Mouse (Mus musculus) midbrain, embryonic 16.5 days (tissue): ENCODE measurements around the gene Spsb4. TPM values are rescaled to one million over a fixed set of nuclear protein-coding genes. Genes with fewer than 3 reads are reported as not detected.

ENCODE experiments used
- ATAC-seq: fragments of 200-750 bp; cut with Nextera tagmentation; 2 replicates; pipeline ENCODE4 v1.8.0; 2017; ENCODE audit warnings: moderate TSS enrichment
- H3K27ac ChIP-seq: fragments of 300-500 bp; sonication (generic); 2 replicates; pipeline ENCODE4 v1.5.1; 2014; ENCODE audit warnings: mild to moderate bottlenecking, low read length, mixed read lengths
- H3K27me3 ChIP-seq: fragments of 300-500 bp; sonication (generic); 2 replicates; pipeline ENCODE4 v1.6.1; 2014; ENCODE audit warnings: low read depth, low read length, mixed read lengths; ENCODE audit not compliant: control insufficient read depth, insufficient read depth
- H3K36me3 ChIP-seq: fragments of 300-500 bp; sonication (generic); 2 replicates; pipeline ENCODE4 v1.6.1; 2014; ENCODE audit warnings: mild to moderate bottlenecking, low read length, moderate library complexity, mixed read lengths; ENCODE audit not compliant: control insufficient read depth, insufficient read depth
- H3K4me1 ChIP-seq: fragments of 300-500 bp; sonication (generic); 2 replicates; pipeline ENCODE4 v1.6.1; 2014; ENCODE audit warnings: mild to moderate bottlenecking, low read length, mixed read lengths; ENCODE audit not compliant: control insufficient read depth, insufficient read depth
- H3K4me2 ChIP-seq: fragments of 300-500 bp; sonication (generic); 2 replicates; pipeline ENCODE4 v1.6.1; 2014; ENCODE audit warnings: mild to moderate bottlenecking, low read length, mixed read lengths
- H3K4me3 ChIP-seq: fragments of 300-500 bp; sonication (generic); 2 replicates; pipeline ENCODE4 v1.5.1; 2014; ENCODE audit warnings: low read depth, mild to moderate bottlenecking, low read length, moderate library complexity, mixed read lengths
- H3K9ac ChIP-seq: fragments of 300-500 bp; sonication (generic); 2 replicates; pipeline ENCODE4 v1.6.1; 2014; ENCODE audit warnings: low read depth, low read length, mixed read lengths
- H3K9me3 ChIP-seq: fragments of 300-500 bp; sonication (generic); replicated peaks from 2 replicates; pipeline ENCODE4 v1.6.1; 2014; ENCODE audit warnings: mild to moderate bottlenecking, low read length, mixed read lengths; ENCODE audit not compliant: control insufficient read depth, poor library complexity, severe bottlenecking
- WGBS: fragments of 180-500 bp; shearing (Covaris S2); extraction: QIAGEN DNeasy Blood & Tissue Kit; methylation state at CpG from one replicate; pipeline ENCODE4 v1.1.7; 2014; 5-methylcytosine and 5-hydroxymethylcytosine counted together
- polyA plus RNA-seq: library from polyadenylated mRNA; unstranded; fragments of >200 nt; fragmentation: Nextera tagmentation; extraction: Ambion mirVana; gene quantifications from 2 replicates; pipeline ENCODE4 v1.2.1, GENCODE M21; 2015

Gene Spsb4
- polyA plus RNA-seq, 1 experiment from 2014 or later: 23.5 TPM

DNA sequence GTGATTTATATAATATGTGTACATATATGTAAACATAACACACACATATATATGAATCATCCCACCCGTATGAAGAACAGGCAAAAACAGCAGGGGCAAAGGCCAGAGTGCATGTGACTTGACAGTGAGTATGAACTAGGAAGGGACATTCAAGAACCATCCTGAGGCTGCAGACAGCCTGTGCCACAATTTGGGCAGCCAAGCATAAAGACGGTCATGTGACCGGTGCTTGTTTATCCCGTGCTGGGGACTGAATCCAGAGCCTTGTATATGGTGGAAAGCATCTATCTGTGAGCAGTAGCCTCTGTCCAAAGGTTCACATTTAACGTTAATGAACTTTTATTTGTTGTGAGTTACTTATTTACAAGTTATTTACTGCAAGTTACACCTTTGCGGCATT, 103.8 kb downstream of the Spsb4 start:
- Histone ChIP-seq H3K36me3 (no peaks in the 10 kb centered on the region), H3K27ac (no peak overlapping the region), H3K27me3 (no peaks in the 10 kb centered on the region), H3K9ac (no peak overlapping the region), H3K4me1 (peaks cover 5% of the 10 kb centered on the region; the same call in 1 of the 2 replicates), H3K4me2 (no peak overlapping the region), H3K9me3 (no peaks in the 10 kb centered on the region), H3K4me3 (no peak overlapping the region)
- no peak for ATAC-seq
- 73% methylated on average over 6 of the region's 6 CpGs for WGBS

DNA sequence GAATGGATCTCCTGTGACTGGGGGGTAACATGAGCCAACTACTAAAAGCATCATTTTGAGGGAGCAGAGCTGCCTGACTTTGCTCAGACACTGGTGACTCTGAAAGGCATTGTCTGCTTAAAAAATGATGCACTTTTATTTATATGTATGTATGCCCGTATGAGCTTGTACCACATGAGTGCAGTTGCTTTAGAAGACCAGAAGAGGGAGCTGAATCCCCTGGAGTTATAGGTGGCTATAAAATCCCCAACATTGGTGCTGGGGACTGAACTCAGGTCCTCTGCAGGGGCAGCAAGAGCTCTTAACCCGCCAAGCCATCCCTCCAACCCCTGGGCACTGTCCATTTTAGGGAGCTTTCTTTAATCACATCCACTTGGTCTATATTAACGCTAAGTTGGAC, 104.6 kb downstream of the Spsb4 start:
- Histone ChIP-seq H3K4me3 (no peak overlapping the region), H3K27ac (no peak overlapping the region), H3K4me1 (peaks cover 5% of the 10 kb centered on the region; the same call in 1 of the 2 replicates), H3K4me2 (no peak overlapping the region), H3K9me3 (no peaks in the 10 kb centered on the region), H3K9ac (no peak overlapping the region), H3K27me3 (no peaks in the 10 kb centered on the region), H3K36me3 (no peaks in the 10 kb centered on the region)
- ATAC-seq: no peak
- 89% methylated on average over 3 of the region's 3 CpGs for WGBS

DNA sequence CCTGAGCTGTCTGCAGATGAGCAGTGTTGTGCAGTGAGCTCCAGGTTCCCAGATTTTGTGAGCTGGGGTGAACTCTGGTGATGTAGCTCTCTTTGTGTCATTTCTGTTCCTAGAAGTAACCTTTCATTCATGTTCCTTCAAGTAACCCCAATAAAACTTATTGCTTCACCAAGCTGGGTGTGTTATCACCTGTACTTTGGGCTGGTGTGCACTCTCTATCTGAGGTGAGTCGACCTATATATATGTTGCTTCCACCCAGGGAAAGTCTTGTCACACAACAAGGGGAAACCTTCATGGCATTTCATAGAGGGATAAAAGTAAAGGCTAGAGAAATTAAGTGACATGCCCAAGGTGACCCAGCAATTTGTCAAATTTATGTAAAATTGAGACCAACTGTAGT, 109.1 kb downstream of the Spsb4 start:
- H3K4me3 ChIP-seq: no peak overlapping the region
- 84% methylated on average over 1 of the region's 1 CpGs for WGBS

DNA sequence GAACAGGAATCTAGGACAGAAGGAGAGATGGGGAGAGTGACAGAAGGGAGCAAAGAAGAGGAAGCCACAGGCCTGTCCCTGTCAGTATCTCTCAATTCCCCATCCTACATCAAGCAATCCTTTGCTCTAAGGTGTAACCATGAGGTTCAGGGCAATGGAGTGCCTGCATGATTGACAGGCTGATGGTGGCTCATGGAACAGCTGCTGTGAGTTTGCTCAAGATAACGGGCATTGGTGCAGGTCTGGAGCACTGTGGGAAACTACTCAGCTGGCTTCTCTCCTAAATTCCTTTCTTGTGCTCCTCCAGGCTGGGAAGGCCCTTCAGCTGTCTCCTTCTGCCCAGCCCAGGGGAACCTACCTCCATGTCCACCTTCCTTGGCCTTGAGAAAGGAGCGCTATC, 109.9 kb downstream of the Spsb4 start:
- Histone ChIP-seq H3K36me3 (no peaks in the 10 kb centered on the region), H3K27me3 (no peaks in the 10 kb centered on the region), H3K9ac (no peak overlapping the region), H3K27ac (no peak overlapping the region), H3K4me3 (no peak overlapping the region), H3K4me1 (no peaks in the 10 kb centered on the region; the same call in 1 of the 2 replicates), H3K9me3 (no peaks in the 10 kb centered on the region), H3K4me2 (no peak overlapping the region)
- ATAC-seq: no peak
- 80% methylated on average over 2 of the region's 2 CpGs for WGBS

More for the DNA sequence above, 109.1 kb downstream of the Spsb4 start:
- no peak for ATAC-seq
- Histone ChIP-seq H3K4me1 (no peaks in the 10 kb centered on the region; the same call in 1 of the 2 replicates), H3K27me3 (no peaks in the 10 kb centered on the region), H3K27ac (no peak overlapping the region), H3K4me2 (no peak overlapping the region), H3K9ac (no peak overlapping the region), H3K9me3 (no peaks in the 10 kb centered on the region), H3K36me3 (no peaks in the 10 kb centered on the region)

DNA sequence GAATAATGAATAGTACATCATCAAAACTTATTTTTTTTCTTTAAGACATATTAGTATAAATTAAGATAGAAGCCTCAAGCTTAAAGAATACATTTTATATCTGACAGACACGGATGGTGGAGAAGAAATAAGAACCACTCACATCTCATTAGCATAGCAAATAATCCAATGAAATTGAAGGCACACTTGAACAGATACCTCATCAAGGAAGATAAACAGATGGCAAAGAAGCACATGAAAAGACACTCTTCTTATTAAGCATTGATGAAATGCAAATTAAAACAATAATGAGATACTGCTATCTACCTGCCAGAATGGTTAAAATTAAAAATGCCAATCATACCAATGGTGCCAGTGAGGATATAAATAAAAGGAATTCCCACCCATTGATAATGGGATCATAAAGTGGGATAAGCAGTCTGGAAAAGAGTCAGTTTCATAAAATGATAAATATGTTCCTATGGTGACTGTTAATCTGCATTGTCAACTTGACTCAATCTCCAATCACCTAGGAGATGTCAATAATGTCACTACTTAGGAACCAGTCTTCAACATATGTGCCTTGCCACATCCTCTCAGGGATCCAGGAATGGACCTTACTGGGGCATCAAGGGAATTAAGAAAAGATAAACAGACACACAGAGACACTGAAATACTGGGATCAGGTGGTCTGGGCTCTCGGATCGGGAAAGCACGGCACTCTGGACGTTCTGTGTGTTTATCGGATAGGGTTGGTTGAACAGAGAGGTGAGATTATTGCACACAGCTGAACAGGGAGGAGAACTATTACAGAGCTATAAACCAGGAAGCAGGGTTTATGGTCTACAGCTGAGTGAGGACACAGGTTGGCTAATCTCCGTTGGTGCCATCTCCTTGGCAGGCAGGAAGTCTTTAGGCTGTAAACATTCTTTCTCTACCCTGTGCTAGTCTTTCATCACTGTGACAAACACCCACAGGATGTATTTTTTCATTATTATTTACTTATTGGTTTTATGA, 114.0 kb downstream of the Spsb4 start:
- H3K9me3 ChIP-seq: no peaks in the 10 kb centered on the region
- H3K36me3 ChIP-seq: no peaks in the 10 kb centered on the region
- ATAC-seq: no peak
- no peak overlapping the region for H3K9ac ChIP-seq
- no peak overlapping the region for H3K4me2 ChIP-seq
- H3K27ac ChIP-seq: peak overlapping the region; percentile 37; the same call in 1 of the 2 replicates
- no peak overlapping the region for H3K4me3 ChIP-seq
- no peaks in the 10 kb centered on the region for H3K27me3 ChIP-seq
- H3K4me1 ChIP-seq: no peaks in the 10 kb centered on the region
- WGBS: 68% methylated on average over 7 of the region's 7 CpGs

DNA sequence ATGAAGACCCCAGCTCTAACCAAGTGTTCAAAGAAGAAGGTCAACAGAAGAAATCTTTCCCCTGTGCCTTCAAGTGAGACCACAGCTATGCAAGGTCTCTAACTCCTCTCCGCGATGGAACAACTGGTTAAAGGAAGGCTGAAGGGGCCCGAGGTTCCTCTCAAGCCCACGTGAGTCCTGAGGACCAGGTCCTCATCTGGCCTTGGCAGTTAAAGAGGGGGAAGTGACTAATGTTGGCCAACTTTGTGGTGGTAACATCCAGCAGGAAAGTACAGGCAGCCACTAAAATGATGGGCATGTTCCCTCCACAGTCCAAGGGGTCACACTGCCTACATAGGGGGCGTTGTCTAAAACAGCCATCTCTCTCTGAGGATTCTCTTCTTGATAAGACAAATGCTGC, 118.9 kb downstream of the Spsb4 start:
- Histone ChIP-seq H3K9me3 (no peaks in the 10 kb centered on the region; the same call in 1 of the 2 replicates), H3K4me2 (no peak overlapping the region), H3K27me3 (no peaks in the 10 kb centered on the region), H3K4me3 (no peak overlapping the region), H3K4me1 (no peaks in the 10 kb centered on the region), H3K36me3 (no peaks in the 10 kb centered on the region), H3K27ac (no peak overlapping the region), H3K9ac (no peak overlapping the region)
- ATAC-seq: no peak
- WGBS: 85% methylated on average over 5 of the region's 5 CpGs

DNA sequence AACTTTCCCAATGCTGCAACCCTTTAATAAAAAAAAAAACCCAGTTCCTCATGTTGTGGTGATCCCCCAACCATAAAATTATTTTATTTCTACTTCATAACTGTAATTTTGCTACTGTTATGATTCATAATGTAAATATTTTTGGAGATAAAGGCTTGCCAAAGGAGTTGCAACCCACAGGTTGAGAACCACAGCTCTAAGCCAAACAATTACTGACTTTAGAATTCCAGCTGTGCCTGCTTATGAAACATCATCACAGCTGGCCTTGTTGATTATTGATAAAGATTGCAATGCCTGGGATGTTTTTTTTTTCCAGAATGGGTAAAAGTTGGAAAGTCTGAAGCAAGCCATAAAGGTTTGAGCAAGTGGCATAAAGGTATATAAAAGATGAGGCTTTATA, 119.6 kb downstream of the Spsb4 start:
- no peaks in the 10 kb centered on the region for H3K4me1 ChIP-seq
- no peaks in the 10 kb centered on the region for H3K36me3 ChIP-seq
- no peaks in the 10 kb centered on the region for H3K27me3 ChIP-seq
- no peak for ATAC-seq
- no peak overlapping the region for H3K27ac ChIP-seq
- H3K4me3 ChIP-seq: no peak overlapping the region
- no peak overlapping the region for H3K4me2 ChIP-seq
- H3K9me3 ChIP-seq: no peaks in the 10 kb centered on the region; the same call in 1 of the 2 replicates
- no peak overlapping the region for H3K9ac ChIP-seq

DNA sequence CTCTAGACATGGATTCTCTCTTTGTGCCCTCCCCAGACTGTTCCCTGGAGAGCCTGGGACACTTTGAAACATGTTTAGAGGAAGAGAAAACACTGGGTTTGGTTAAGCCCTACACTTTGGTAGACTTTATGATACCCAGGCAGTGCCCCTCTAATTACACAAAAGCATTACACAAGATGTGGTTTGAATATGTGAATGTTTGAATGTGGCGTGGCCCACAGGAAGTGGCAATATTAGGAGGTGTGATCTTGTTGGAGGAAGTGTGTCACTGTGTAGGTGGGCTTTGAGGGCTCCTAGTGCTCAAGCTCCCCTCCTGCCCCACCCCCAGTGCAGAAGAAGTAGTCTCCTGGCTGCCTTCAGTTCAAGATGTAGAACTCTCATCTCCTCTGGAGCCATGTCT, 122.0 kb downstream of the Spsb4 start:
- Histone ChIP-seq H3K36me3 (no peaks in the 10 kb centered on the region), H3K4me2 (no peak overlapping the region), H3K27ac (no peak overlapping the region), H3K9ac (no peak overlapping the region), H3K27me3 (no peaks in the 10 kb centered on the region), H3K4me1 (peaks cover 8% of the 10 kb centered on the region; the same call in 1 of the 2 replicates), H3K4me3 (no peak overlapping the region), H3K9me3 (no peaks in the 10 kb centered on the region; the same call in 1 of the 2 replicates)
- WGBS: 92% methylated on average over 1 of the region's 1 CpGs
- ATAC-seq: no peak

DNA sequence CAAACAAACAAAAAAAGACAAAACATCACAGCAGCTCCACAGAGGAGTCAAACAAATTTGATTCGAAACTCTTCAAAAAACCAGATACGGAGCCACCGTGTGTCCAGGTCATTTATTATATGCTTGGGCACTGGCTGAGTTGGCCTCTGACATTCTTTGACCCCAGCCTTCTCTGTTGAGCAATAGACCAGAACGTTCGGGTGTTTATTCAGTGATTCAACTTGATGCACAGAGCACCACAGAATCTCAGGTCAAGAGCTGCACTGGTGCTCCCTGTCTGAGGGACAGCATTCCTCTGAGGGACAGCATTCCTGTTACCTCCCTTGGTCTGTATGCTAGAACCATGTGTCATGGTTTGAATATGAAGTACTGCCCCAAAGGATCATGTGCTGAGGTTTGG, 125.1 kb downstream of the Spsb4 start:
- no peaks in the 10 kb centered on the region; the same call in 1 of the 2 replicates for H3K9me3 ChIP-seq
- peaks cover 18% of the 10 kb centered on the region for H3K4me1 ChIP-seq
- WGBS: 75% methylated on average over 5 of the region's 5 CpGs
- no peak overlapping the region for H3K27ac ChIP-seq
- H3K4me3 ChIP-seq: no peak overlapping the region
- H3K4me2 ChIP-seq: no peak overlapping the region
- H3K36me3 ChIP-seq: no peaks in the 10 kb centered on the region
- no peak for ATAC-seq
- no peaks in the 10 kb centered on the region for H3K27me3 ChIP-seq
- H3K9ac ChIP-seq: no peak overlapping the region
